Mouse (Mus musculus): ENCODE measurements around the gene Gnl2. TPM values are rescaled to one million over a fixed set of nuclear protein-coding genes. Genes with fewer than 3 reads are reported as not detected.

Gnl2 gene
- total RNA-seq, 1 experiment: 77.8 TPM

DNA sequence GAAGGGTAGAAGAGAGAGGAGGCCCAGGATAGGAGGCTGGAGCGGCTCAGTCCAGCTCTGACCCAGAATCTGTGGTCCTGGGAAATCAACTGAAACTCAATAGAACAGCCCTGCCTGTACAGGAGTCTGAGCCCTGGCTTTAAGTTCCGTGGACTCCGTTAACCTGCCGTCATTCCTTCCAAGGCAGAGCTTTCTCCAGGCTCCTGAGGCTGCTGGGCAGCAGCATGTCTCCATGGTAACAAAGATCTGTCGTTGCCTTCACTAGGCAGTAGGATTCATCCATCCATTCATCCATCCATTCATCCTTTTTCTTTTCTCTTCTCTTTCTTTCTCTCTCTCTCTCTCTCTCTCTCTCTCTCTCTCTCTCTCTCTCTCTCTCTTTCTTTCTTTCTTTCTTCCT is 45.7 kb upstream of the Gnl2 start:
- H3K36me3 ChIP-seq (ENCODE audit: control insufficient read depth, insufficient read depth, low read length, poor library complexity, severe bottlenecking): no peaks in the 10 kb centered on the region
- H3K27ac ChIP-seq (ENCODE audit: insufficient read depth, low read depth, low read length, poor library complexity, severe bottlenecking): no peak overlapping the region
- in situ Hi-C loops (cut with MboI; ENCODE audit: low sequenced_read_pairs in 2 of 2, unreplicated experiment in 2 of 2): no loop called here
- no peak for DNase-seq (ENCODE audit: low read depth, low spot score)
- H3K9ac ChIP-seq (ENCODE audit: insufficient read depth, low read depth, low read length, poor library complexity, severe bottlenecking): no peak overlapping the region
- no peaks in the 10 kb centered on the region for H3K9me3 ChIP-seq (ENCODE audit: control insufficient read depth, insufficient read depth, low read depth, low read length)
- no peak overlapping the region for H3K4me3 ChIP-seq (ENCODE audit: insufficient read depth in 1 of 2, low read depth in 1 of 2, low read length in 2 of 2, poor library complexity in 1 of 2, severe bottlenecking in 1 of 2)
- TF ChIP-seq CHD2 (IDR thresholded peaks at IDR 0.05; ENCODE audit: low read depth, low read length) (no peak), HCFC1 (IDR thresholded peaks at IDR 0.05; ENCODE audit: borderline replicate concordance, insufficient read depth, low read length) (no peak), ZNF384 (IDR thresholded peaks at IDR 0.05; ENCODE audit: low read depth, low read length) (no peak), ZC3H11A (IDR thresholded peaks at IDR 0.05; ENCODE audit: borderline replicate concordance, low read depth, low read length) (no peak), MAFK (IDR thresholded peaks at IDR 0.05; ENCODE audit: insufficient read depth, low read depth, low read length) (no peak)
- H3K4me1 ChIP-seq (ENCODE audit: control insufficient read depth in 2 of 2, insufficient read depth in 2 of 2, low read length in 2 of 2, poor library complexity in 1 of 2): no peaks in the 10 kb centered on the region; a peak in 1 of 4 replicates

DNA sequence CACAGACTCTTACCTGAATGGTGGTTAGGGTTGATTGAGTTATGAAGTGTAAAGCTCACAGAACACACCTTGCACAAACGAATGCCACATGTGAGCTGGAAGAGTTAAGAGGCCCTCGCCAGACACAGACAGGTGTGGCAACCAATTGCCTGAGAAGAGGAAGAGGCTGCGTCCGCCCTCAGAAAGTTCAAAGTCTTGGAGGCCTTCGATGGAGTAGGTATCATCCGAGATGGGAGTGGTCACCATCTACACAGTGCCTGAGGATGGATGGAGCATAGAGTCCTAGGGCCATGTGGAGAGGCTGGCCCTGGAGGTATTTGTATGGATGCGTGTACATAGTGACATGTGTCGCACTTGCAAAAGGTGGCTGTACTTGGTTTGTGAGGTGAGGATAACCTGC is 45.3 kb upstream of the Gnl2 start:
- no peak overlapping the region for H3K4me3 ChIP-seq (ENCODE audit: insufficient read depth in 1 of 2, low read depth in 1 of 2, low read length in 2 of 2, poor library complexity in 1 of 2, severe bottlenecking in 1 of 2)
- H3K9ac ChIP-seq (ENCODE audit: insufficient read depth, low read depth, low read length, poor library complexity, severe bottlenecking): no peak overlapping the region
- no peak overlapping the region for H3K27ac ChIP-seq (ENCODE audit: insufficient read depth, low read depth, low read length, poor library complexity, severe bottlenecking)
- in situ Hi-C loops (cut with MboI; ENCODE audit: low sequenced_read_pairs in 2 of 2, unreplicated experiment in 2 of 2): no loop called here
- no peaks in the 10 kb centered on the region; a peak in 1 of 4 replicates for H3K4me1 ChIP-seq (ENCODE audit: control insufficient read depth in 2 of 2, insufficient read depth in 2 of 2, low read length in 2 of 2, poor library complexity in 1 of 2)
- H3K9me3 ChIP-seq (ENCODE audit: control insufficient read depth, insufficient read depth, low read depth, low read length): no peaks in the 10 kb centered on the region
- no peak for DNase-seq (ENCODE audit: low read depth, low spot score)
- TF ChIP-seq ZC3H11A (IDR thresholded peaks at IDR 0.05; ENCODE audit: borderline replicate concordance, low read depth, low read length): no peak
- TF ChIP-seq ZNF384 (IDR thresholded peaks at IDR 0.05; ENCODE audit: low read depth, low read length): no peak
- no peak for TF ChIP-seq MAFK (IDR thresholded peaks at IDR 0.05; ENCODE audit: insufficient read depth, low read depth, low read length)
- no peak for TF ChIP-seq CHD2 (IDR thresholded peaks at IDR 0.05; ENCODE audit: low read depth, low read length)
- no peak for TF ChIP-seq HCFC1 (IDR thresholded peaks at IDR 0.05; ENCODE audit: borderline replicate concordance, insufficient read depth, low read length)
- no peaks in the 10 kb centered on the region for H3K36me3 ChIP-seq (ENCODE audit: control insufficient read depth, insufficient read depth, low read length, poor library complexity, severe bottlenecking)

DNA sequence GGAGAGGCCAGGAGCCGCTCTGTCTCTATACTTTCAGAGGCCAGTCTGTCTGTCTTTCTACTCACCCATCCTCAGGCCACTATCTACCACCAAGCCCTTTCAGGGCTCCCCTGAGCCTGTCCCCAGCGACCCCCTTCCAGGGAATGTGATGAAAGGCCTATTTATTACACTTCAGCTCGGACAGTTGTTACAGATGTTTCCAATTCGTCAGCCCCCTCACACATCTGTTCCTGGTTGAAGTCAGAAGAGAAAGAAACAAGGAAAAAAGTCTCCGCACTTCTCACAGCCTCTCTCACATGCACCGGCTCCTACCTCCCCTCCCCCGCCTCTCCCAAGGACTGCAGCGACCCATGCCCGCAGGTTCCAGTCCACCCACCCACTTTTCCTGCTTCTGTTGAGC is 44.1 kb upstream of the Gnl2 start:
- H3K9ac ChIP-seq (ENCODE audit: insufficient read depth, low read depth, low read length, poor library complexity, severe bottlenecking): no peak overlapping the region
- no peaks in the 10 kb centered on the region for H3K36me3 ChIP-seq (ENCODE audit: control insufficient read depth, insufficient read depth, low read length, poor library complexity, severe bottlenecking)
- DNase-seq (ENCODE audit: low read depth, low spot score): no peak
- no peaks in the 10 kb centered on the region; a peak in 1 of 4 replicates for H3K4me1 ChIP-seq (ENCODE audit: control insufficient read depth in 2 of 2, insufficient read depth in 2 of 2, low read length in 2 of 2, poor library complexity in 1 of 2)
- H3K27ac ChIP-seq (ENCODE audit: insufficient read depth, low read depth, low read length, poor library complexity, severe bottlenecking): no peak overlapping the region
- in situ Hi-C loops (cut with MboI; ENCODE audit: low sequenced_read_pairs in 2 of 2, unreplicated experiment in 2 of 2): no loop called here
- TF ChIP-seq CHD2 (IDR thresholded peaks at IDR 0.05; ENCODE audit: low read depth, low read length): no peak
- TF ChIP-seq HCFC1 (IDR thresholded peaks at IDR 0.05; ENCODE audit: borderline replicate concordance, insufficient read depth, low read length): no peak
- no peak for TF ChIP-seq ZNF384 (IDR thresholded peaks at IDR 0.05; ENCODE audit: low read depth, low read length)
- no peak for TF ChIP-seq ZC3H11A (IDR thresholded peaks at IDR 0.05; ENCODE audit: borderline replicate concordance, low read depth, low read length)
- TF ChIP-seq MAFK (IDR thresholded peaks at IDR 0.05; ENCODE audit: insufficient read depth, low read depth, low read length): no peak
- H3K9me3 ChIP-seq (ENCODE audit: control insufficient read depth, insufficient read depth, low read depth, low read length): no peaks in the 10 kb centered on the region
- no peak overlapping the region for H3K4me3 ChIP-seq (ENCODE audit: insufficient read depth in 1 of 2, low read depth in 1 of 2, low read length in 2 of 2, poor library complexity in 1 of 2, severe bottlenecking in 1 of 2)

DNA sequence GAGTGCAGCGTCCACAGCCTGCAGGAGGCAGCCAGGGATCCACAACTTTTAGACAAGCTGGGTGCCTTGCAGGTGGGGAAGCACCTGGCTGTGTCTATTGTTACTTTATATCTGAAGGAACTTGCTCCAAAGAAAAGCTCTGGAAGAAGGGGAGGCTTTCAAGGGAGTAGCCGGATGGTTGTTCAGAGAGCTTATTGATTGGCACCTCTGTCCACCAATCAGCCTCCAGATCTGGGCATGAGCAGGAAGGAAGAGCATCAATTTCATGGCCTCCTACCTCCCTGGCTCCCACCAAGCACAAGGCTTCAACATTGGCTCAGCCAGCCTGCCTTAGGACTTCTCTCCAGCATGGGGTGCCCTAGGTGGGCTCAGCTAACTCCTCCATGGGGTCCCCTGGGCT is 43.1 kb upstream of the Gnl2 start:
- H3K9ac ChIP-seq (ENCODE audit: insufficient read depth, low read depth, low read length, poor library complexity, severe bottlenecking): no peak overlapping the region
- peak; percentile 35 for DNase-seq (ENCODE audit: low read depth, low spot score)
- TF ChIP-seq CHD2 (IDR thresholded peaks at IDR 0.05; ENCODE audit: low read depth, low read length) (no peak), MAFK (IDR thresholded peaks at IDR 0.05; ENCODE audit: insufficient read depth, low read depth, low read length) (no peak), ZNF384 (IDR thresholded peaks at IDR 0.05; ENCODE audit: low read depth, low read length) (no peak)
- in situ Hi-C loops (cut with MboI; ENCODE audit: low sequenced_read_pairs in 2 of 2, unreplicated experiment in 2 of 2): no loop called here
- H3K36me3 ChIP-seq (ENCODE audit: control insufficient read depth, insufficient read depth, low read length, poor library complexity, severe bottlenecking): no peaks in the 10 kb centered on the region
- no peak overlapping the region for H3K27ac ChIP-seq (ENCODE audit: insufficient read depth, low read depth, low read length, poor library complexity, severe bottlenecking)
- peaks cover 0 to under 1% of the 10 kb centered on the region in 2 experiments; a peak in 1 of 4 replicates for H3K4me1 ChIP-seq (ENCODE audit: control insufficient read depth in 2 of 2, insufficient read depth in 2 of 2, low read length in 2 of 2, poor library complexity in 1 of 2)
- no peak overlapping the region for H3K4me3 ChIP-seq (ENCODE audit: insufficient read depth in 1 of 2, low read depth in 1 of 2, low read length in 2 of 2, poor library complexity in 1 of 2, severe bottlenecking in 1 of 2)
- no peaks in the 10 kb centered on the region for H3K9me3 ChIP-seq (ENCODE audit: control insufficient read depth, insufficient read depth, low read depth, low read length)

DNA sequence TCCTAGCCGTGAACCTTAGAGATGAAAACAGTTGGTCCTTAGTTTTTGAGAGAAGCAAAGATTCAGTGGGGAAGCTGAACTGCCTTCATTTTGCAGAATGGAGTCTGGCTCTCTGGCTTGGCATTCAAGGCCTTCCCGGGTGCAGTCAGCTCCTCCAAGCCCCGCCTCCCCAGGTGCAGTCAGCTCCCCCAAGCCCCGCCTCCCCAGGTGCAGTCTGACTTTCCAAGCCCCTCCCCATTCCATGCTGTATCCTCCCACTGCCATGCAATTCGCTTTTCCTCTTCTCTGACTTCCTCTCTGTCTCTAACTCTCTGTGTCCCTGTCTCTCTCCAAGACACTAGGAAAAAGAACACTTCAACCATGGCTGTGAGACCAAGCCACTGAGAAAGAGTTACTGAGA is 38.2 kb upstream of the Gnl2 start:
- Histone ChIP-seq H3K9me3 (ENCODE audit: control insufficient read depth, insufficient read depth, low read depth, low read length) (no peaks in the 10 kb centered on the region), H3K4me1 (ENCODE audit: control insufficient read depth in 2 of 2, insufficient read depth in 2 of 2, low read length in 2 of 2, poor library complexity in 1 of 2) (peaks cover 0 to 2% of the 10 kb centered on the region in 2 experiments; a peak in 1 of 4 replicates), H3K36me3 (ENCODE audit: control insufficient read depth, insufficient read depth, low read length, poor library complexity, severe bottlenecking) (no peaks in the 10 kb centered on the region), H3K27ac (ENCODE audit: insufficient read depth, low read depth, low read length, poor library complexity, severe bottlenecking) (no peak overlapping the region), H3K9ac (ENCODE audit: insufficient read depth, low read depth, low read length, poor library complexity, severe bottlenecking) (no peak overlapping the region), H3K4me3 (ENCODE audit: insufficient read depth in 1 of 2, low read depth in 1 of 2, low read length in 2 of 2, poor library complexity in 1 of 2, severe bottlenecking in 1 of 2) (no peak overlapping the region)
- in situ Hi-C loops (cut with MboI; ENCODE audit: low sequenced_read_pairs in 2 of 2, unreplicated experiment in 2 of 2): no loop called here
- DNase-seq (ENCODE audit: low read depth, low spot score): no peak
- TF ChIP-seq MAFK (IDR thresholded peaks at IDR 0.05; ENCODE audit: insufficient read depth, low read depth, low read length): no peak
- no peak for TF ChIP-seq CHD2 (IDR thresholded peaks at IDR 0.05; ENCODE audit: low read depth, low read length)
- TF ChIP-seq ZNF384 (IDR thresholded peaks at IDR 0.05; ENCODE audit: low read depth, low read length): no peak
- TF ChIP-seq HCFC1 (IDR thresholded peaks at IDR 0.05; ENCODE audit: borderline replicate concordance, insufficient read depth, low read length): no peak
- TF ChIP-seq ZC3H11A (IDR thresholded peaks at IDR 0.05; ENCODE audit: borderline replicate concordance, low read depth, low read length): no peak
